Mouse (Mus musculus): ENCODE measurements around the gene Dhx36.
A peak's percentile ranks its signal among the peaks of the same experiment; 100 is the strongest.

The Dhx36 gene

DNA sequence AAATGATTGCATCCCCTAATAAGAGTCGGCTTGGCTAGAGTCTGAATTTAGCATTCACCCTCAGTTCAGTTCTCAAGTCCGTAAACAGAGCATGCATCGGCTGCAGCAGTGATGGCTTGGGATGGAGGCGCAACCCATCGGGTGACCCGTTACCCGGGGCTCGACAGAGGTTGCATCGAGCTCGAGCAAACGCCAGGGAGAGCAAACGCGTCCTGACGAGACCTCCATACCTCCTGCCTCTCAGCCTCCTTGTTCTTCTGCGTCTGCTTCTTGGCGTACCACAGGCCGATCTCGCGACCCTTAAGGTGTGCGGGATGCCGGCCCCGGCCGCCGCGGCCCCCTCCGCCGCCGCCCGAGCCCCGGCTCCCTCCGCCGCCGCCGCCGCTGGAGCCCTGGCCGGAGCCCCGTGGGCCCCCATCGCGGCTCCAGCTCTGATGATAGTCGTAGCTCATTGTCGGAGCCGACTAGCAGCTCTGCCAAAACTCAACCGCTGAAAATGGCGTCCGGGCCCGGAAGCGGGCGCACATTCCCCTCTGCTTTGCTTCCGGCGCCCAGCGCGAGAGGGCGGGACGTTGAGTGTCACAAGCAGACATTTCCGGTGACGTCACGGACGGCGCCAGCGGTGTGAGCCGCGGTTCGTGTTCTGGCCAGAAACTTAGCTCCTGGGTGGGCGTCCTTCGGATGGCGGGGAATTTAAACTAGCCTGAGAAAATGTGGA is at the start of gene Dhx36:
Dhx36 (minus strand) TSS at position 517 of the 718 bp plus-strand sequence.
- peak; percentile 89 for DNase-seq (ENCODE audit: low spot score)

DNA sequence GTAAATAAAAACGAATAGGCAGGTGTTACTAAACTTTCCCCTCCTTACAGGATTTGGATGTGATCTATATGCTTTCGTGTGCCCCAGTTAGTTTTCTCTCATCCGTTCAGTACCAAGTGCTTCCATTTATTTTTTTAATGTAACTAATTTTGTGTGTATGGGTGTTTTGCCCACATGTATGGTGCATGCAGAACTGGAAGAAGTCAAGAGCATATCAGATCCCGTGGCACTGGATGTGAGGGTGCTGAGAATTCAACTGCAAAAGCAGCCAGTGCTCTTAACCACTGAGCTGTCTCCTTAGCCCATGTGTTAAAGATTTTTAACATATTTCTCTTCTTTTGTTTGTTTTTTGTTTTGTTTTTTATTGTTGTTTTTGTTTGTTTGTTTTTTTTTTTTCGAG is 20.8 kb upstream of the Dhx36 start:
- DNase-seq (ENCODE audit: low spot score), result no peak

DNA sequence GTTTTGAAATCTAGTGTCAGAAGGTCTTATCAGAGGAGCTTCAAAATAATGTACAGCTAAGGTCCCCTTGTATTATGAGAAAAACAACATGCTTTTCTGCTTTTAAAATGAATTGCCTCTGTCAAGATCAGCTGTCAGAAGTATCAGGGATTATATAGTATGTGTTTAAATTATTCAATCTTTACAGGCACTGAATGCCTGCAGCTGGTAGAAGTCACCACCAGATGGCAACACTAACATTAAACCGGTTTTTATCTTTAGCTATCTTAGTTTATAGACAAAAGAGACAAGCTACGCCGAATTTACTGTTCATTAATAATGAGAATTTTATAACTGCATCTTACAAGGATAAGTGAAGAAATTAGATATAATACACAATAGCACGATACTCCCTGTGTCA is 20.4 kb upstream of the Dhx36 start:
- no peak for DNase-seq (ENCODE audit: low spot score)

DNA sequence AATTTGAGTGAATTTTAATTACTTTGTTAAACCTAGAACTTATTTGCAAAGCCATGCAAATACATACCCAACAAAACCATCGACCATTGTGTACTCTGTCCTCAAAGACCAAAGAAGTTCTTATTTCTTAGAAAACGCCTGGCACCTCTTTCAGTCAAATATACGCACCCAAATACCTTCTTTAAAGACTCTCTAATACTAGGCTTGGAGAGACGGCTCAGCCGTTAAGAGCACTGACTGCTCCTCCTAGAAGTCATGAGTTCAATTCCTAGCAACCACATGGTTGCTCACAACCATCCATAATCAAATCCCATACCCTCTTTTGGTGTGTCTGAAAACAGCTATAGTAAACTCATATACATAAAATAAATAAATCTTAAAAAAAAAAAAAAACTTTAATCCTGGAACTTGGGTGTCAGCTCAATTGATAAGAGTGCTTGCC is 423 bp upstream of the Dhx36 start:
- no peak for DNase-seq (ENCODE audit: low spot score)

DNA sequence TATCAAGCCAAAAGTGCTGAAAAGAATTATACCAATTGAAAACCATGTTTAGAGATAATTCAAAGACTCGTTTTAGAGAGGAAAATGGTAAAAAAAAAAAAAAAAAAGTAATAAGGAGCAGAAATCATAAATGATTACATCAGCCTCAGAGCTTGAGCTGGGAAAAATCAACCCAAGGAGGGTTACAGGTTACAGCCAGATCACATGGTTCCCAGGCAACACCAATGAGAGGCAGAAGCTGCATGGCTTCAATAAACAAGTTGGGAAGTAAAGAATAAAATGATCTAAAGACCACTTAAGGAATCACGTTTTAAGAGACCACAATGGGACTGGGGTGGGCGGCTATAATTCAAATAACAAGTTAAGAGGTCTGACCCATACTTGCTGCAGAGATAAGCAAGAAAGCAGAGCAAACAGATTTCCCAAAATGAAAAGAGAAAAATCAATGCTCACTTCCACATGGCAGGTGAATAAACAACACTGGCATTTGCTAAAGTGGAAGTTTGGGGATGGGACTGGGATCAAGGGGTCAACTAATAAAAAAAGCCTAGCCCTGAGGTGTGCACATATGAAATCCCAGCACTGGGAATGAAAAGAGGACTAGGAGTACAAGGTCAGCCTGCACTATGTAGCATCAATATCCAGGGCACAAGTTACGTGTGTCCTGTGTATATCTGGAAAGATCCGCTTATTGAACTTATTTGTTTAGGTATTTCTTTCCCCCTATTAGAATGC is 1.5 kb downstream of the Dhx36 start:
- DNase-seq (ENCODE audit: low spot score), result no peak

DNA sequence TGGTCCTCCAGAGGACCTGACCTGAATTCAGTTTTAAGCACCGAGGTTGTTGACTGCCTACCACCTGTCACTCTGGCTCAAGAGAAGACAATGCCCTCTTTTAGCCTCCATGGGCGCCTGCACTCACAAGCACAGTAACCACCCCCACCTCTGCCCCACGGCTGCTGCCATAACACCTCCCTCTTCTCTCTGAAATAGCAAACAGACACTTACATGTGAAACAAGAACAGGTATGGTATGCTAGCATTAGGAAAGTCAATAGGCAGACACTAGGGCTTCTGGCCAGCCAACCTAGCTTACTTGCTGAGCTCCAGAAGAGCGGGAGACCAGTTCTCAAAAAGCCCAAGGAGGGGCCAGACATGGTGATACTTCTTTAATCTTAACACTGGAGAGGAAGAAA is 7.5 kb downstream of the Dhx36 start:
- DNase-seq (ENCODE audit: low spot score), result no peak

DNA sequence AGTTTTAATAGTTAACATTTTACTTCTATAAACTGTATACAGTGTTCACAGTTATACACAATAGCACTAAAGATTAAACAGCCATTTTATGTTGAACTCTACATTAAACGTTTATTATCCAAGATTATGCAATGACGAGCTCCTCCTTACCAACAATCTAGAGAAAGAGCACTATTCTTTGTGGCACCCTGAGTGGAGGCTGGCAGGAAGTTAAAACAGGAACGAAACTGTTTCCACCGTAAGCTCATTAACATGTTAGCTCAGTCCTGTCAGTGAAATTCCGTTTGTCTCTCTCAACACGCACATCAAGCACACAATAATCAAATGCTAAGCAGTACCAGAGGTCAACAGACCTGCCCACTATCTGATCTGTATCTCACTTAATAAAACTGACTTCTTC is 14.2 kb downstream of the Dhx36 start:
- no peak for DNase-seq (ENCODE audit: low spot score)

DNA sequence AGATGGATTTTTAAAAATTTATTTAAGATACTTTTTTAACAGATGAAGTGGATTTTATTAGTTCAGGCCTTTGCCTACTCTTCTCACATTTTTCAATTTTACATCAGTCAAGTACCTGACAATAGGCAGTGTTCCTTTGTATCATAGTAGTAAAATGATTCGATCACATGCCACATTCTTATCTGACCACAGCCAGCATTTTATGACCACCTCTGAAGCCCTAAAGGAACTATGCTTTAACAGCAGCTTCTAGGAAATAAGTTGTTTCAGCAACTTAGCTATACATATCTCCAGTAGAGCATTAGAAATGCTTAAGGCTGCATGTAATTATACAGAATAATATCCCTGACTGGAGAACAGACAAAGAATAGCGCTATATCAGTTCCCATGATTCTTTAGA is 22.5 kb downstream of the Dhx36 start:
- DNase-seq (ENCODE audit: low spot score), result no peak

DNA sequence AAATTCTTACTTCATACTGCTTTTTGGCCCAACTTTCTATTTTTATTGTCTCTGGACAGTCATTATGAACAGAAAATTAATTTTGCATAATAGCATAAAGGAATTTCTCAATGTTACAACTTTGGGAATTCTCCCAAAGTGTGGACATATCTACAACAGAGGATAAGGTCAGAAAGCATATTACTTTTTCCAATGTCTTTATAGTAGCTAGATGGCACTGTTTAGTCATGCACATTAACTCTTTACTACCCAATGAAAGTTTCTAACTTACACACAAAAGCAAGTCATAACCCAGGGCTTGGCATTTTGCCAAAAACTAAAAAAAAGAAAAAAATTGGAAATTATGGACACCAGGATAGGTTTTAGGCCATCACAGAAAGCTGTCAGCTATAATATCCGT is 36.6 kb downstream of the Dhx36 start:
- no peak for DNase-seq (ENCODE audit: low spot score)

DNA sequence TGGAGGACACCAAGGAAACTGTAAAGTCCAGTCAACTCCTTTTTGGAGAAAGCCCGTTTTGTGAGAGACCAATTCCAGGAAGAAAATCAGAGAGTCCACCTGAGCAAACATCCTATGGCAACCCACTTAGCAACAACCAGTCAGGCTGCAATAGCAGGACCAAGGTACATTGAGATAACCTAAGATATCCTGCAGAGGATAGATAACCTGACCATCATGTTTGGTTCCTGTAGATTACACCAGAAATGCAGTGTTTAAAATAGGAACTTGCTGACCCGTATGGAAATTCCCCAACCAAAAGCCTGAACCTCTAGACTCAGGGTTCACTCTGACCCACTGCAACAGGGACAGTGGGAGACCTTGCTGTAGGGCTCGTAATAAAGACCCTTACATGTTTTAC is 42.5 kb downstream of the Dhx36 start:
- no peak for DNase-seq (ENCODE audit: low spot score)

DNA sequence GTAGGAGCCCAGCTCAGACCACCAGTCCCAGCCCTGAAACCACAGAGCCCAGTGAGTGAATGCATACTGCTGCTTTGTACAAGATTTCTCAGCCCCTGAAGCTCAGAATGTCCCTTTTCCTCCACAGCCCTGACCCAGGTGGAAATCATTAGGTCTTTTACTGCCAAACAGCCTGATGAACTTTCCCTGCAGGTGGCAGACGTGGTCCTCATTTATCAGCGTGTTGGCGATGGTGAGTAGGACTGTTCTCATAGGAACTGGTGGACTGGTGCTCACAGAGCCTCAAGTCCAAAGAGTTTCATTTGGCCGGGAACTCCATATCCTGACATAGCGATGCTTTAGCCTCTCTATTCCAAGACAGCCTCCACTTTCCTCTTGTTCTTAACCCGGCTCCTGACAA is 47.3 kb downstream of the Dhx36 start:
- DNase-seq (ENCODE audit: low spot score), result no peak

DNA sequence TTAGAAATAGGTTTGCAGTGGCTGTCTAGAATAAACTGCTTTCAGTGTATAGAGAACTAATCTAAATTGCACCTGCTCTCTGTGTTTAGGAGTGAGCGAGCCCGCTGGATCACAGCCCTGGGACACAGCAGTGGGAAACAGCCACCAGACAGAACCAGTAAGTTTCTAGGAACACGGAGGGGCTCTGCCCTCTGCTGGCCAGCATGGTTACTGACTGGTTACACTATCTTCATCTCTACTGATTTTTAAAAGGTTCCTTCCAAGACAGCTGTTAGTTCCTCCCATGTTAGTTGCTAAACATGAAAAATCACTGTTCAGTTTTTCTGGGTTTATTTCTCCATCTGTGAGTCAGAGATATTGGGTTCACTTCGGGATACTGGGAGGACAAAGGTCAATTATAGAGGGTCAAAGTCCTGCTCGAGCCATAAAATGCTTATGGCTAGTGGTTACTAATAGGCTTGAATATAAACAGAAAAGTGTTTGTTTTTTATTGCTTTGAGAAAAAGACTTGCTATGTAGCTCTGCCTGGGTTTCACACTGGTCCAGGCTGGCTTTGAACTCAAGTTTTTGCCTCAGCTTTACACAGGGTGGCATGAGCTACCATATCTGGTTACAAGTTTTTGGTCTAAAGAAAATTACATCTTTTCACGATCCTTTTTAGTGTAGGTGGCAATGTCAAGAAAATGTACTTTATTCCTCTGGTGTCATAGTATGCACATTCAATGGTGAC is 48.4 kb downstream of the Dhx36 start:
- DNase-seq (ENCODE audit: low spot score), result peak; percentile 24

DNA sequence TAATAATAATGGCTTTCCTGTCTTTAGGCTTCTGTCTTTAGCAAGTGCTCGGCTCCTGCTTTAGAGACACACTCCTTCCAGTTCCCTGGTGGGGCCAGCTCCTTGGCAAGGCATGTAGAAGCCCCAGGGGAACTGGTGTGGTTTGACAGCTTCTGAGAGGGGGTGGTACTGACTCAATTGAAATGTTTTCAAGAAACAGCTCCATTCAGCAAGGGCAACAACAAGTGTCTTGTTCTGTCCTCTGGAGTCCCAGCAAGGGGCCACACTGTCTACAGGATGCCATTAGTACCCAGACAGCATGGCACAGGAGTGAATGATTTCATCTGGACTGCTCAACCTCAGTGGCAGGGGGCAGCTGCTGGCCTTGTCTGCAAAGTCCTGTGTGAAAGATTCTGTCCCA is 51.0 kb downstream of the Dhx36 start:
- no peak for DNase-seq (ENCODE audit: low spot score)

DNA sequence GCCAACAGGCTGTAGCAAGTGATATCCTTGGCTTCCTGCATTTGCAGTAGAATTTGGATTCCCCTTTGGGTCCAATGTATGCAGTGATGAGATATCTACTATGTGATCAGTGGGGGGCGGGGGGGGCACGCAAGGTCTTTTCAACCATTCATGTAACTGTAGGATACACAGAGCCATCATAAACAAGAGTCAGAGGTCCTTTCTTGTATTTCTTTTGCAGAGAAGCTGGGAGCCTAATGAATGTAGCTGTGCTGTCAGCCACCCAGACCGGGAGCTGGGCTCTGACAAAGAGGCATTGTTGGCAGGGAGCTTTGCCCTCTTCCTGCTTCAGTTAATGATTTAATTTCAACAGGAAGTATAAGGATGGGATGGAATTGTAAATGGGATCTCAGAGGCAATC is 52.7 kb downstream of the Dhx36 start:
- DNase-seq (ENCODE audit: low spot score), result no peak

DNA sequence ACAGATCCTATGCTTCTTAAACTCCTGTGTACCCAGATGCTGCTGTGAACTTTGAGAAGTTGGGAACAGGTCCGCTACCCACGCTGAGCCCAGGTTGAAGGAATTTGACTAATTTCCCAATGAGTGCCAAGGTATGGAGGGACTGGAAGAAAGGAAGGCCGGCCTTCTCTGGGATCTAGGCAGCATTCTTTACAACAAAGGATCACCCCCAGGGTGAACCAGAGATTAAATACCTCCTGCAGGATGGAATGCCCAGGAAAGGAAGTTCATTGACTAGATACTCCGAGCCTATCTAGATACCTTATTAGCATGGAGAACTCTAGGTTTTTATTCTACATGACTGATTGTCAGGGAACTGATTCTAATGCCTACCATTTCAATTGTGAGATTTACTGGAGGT is 53.8 kb downstream of the Dhx36 start:
- no peak for DNase-seq (ENCODE audit: low spot score)

DNA sequence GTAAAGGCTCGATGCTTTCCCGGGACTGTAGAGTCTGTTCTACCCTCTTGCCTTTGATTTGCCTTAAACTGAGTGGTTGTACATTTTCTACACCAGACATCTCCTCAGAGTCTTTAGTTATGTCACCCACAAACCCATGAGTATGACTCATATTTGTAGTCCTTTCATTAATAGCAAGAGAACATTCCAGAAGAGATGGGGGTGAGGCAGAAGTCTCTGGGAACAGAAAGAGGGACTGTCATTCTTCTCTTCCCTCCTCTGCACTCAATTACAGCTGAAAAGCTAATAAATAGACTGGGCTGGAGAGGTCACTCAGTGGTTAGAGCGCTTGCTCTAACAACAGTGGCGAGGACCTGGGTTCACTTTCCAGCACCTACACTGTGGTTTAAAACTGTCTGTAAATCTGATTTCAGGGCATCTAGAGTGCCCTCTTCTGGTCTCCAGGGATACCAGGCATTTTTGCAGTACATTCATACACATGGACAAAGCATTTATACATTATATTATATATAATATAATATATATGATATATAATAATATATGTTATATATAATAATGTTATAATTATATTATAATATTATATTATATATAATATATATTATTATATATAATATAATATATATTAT is 56.8 kb downstream of the Dhx36 start:
- DNase-seq (ENCODE audit: low spot score), result no peak

DNA sequence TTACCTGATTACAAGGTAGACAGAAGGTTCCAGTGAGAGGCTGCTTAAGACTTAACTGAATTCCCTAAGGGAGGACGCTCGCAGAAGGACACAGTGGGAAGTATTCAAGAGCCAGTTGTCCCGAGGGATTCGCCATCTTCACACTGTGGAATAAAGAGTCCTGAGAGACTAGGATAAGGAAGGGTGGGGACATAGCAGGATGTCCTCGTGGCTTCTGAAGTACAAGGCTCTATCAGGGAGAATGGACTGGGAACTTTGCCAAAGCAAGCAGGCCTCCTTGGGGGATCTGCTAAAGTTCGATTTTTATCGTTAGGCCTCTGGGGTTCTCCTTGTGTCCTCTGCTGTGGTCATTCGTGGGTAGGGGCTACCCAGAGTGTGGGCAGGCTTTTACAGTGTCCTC is 59.7 kb downstream of the Dhx36 start:
- DNase-seq (ENCODE audit: low spot score), result no peak

DNA sequence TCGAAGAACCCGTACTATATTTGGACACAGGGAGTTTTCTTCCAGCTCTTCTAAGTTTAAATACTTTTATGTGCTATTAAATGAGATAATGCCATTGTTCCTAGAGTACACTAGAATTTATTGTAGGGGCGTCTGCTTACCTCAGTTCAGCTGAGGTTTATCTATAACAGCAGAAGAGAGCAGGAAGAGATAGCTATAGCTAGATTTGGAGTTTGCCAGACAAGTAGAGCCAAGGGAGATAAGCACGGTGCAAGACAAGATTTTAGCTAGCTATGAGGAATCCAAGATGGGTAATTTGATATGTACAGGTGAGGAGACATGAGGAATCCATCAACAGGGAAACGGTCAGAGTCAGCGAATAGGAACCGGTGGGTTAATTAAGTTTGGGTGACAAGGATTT is 60.5 kb downstream of the Dhx36 start:
- DNase-seq (ENCODE audit: low spot score), result no peak

DNA sequence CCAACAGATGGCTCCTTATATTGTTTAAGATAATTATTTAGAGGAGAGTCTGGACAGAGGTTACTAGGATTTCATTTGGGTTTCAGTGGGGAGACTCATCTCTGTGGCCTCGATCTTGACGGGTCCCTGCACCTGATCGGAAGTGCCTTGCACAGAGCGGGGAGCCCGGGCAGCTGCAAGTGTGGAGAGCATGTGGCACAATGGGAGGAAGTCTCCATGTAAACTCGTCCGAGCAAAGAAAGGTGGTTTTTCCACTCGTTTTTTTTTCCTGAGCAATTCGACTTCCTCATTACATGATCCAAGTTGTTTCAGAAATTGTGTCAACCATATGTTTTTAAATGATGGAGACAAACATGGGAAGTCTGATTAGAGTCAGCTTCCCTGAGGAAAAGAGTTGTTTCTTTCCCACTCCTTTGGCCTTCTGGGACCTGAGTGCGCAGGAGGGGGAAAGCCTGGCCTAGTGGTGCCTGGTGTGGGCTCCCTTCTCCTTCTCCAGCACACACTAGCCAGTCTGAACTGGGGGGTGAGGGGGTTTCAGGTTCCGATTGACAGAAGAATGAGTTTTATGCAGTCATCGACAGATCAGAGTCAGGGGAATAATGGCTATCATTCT is 63.1 kb downstream of the Dhx36 start:
- DNase-seq (ENCODE audit: low spot score), result no peak

DNA sequence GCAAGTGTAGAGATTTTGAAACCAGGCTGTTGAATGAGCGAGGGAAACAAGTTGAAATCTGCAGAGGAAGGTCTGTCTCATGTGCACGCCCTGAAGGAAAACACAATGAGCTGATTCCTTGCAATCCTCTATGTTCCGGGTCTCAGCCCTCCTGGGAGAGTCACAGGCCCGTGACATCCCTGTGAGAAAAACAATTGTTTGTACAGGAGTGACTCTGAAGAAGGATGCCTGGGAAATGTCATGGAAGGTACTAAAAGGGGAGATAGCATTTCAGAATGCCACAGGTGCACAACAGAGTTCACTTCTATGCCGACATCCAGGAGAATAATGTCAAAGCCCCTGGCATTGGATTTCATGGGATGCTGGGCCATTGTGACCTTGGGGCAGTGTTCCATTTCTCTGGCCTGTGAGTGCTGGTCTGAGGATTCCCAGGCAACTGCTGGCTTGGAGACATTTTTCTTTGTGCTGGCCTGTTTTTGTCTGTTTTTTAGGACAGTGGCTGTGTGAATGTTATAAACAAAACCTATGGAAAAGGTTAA is 66.3 kb downstream of the Dhx36 start:
- DNase-seq (ENCODE audit: low spot score), result no peak

DNA sequence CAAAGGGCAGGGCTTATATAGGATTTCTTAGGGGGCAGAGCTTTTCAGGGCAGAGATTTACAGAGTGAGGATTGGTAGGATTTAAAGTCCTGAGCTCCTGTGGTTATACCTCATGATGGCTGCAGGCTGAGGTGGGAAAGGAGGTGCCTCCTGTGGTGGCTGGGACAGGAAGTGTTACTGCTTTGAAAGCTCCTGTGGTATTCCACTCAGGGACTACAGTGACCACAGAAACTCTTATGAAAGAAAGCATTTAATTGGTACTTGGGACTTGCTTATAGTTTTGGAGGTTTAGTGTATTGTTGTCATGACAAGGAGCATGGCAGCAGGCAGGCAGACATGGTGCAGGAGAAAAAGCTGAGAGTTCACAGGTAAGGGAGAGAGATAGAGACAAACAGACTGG is 70.9 kb downstream of the Dhx36 start:
- no peak for DNase-seq (ENCODE audit: low spot score)

DNA sequence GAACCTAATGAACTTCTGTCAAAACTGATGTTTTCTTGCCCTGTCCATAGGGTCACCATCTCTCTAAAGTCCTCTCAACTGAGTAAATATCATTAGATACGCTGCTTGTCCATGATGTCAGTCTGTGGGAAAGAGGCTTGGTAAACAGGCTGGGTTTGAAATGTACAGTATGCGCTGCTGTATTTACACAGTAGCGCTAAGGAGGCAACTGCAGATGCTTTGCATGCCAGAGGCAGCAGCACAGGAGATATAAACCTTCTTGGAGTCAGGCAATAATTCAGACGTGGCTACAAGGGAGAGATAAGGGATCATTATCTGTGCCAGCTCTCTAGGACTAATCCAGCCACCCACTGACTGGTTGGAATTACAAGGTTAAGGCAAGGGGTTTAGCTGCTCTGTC is 73.1 kb downstream of the Dhx36 start:
- DNase-seq (ENCODE audit: low spot score), result no peak

All from urinary bladder, postnatal 10 days (tissue).